Mouse (Mus musculus) CH12.LX (cell line): ENCODE measurements at regions not wholly inside any gene's neighbourhood (a gene's known extent, or its start where the extent isn't known, plus 50 kb on each side); places are given as distances from the start of the nearest gene placed in this dataset.

ENCODE experiments used
- DNase-seq: peaks from one replicate; pipeline ENCODE4 v3.0.0-alpha.2; 2013; ENCODE audit errors: extremely low read depth
- H3K27ac ChIP-seq: 2 replicates; pipeline ENCODE4 v1.5.1; 2012; ENCODE audit warnings: low read depth, mild to moderate bottlenecking, control low read depth, moderate library complexity; ENCODE audit not compliant: insufficient read depth
- H3K27me3 ChIP-seq: replicated peaks from 2 replicates; pipeline ENCODE3; 2012; ENCODE audit warnings: inconsistent platforms
- H3K36me3 ChIP-seq, 2 experiments: replicated peaks in 1 of 2; 2 replicates each; pipeline versions ENCODE3 to v1.6.1; 2012; ENCODE audit warnings: inconsistent platforms in 1 of 2, low read length in 1 of 2, mild to moderate bottlenecking in 1 of 2, mixed read lengths in 1 of 2, moderate library complexity in 1 of 2; ENCODE audit not compliant: control insufficient read depth in 1 of 2, insufficient read depth in 1 of 2
- H3K4me1 ChIP-seq, 2 experiments: 2 replicates each; pipeline ENCODE4 v1.6.1; 2012; ENCODE audit warnings: inconsistent platforms in 1 of 2, moderate library complexity in 1 of 2; ENCODE audit not compliant: insufficient read depth in 2 of 2, control insufficient read depth in 1 of 2
- H3K4me2 ChIP-seq: 2 replicates; pipeline ENCODE4 v1.6.1; 2012; ENCODE audit warnings: low read depth, mild to moderate bottlenecking, control low read depth; ENCODE audit not compliant: poor library complexity, insufficient read depth, severe bottlenecking
- H3K4me3 ChIP-seq, 3 experiments: fragments of 150-350 bp in 1 of 3; sonication (generic) in 1 of 3; replicated peaks in 1 of 3; 2 replicates each; pipeline versions ENCODE3 to v1.5.1; 2011 to 2012; ENCODE audit warnings: low read depth in 2 of 3, low read length in 2 of 3, mild to moderate bottlenecking in 2 of 3, moderate library complexity in 2 of 3, control low read depth in 1 of 3, improper control_type of control experiment in 1 of 3, inconsistent platforms in 1 of 3, mixed read lengths in 1 of 3; ENCODE audit not compliant: poor library complexity in 1 of 3
- H3K79me2 ChIP-seq: replicated peaks from 2 replicates; pipeline ENCODE4 v1.6.1; 2012; ENCODE audit warnings: mild to moderate bottlenecking, moderate library complexity; ENCODE audit not compliant: control insufficient read depth, poor library complexity, insufficient read depth, severe bottlenecking; ENCODE audit errors: extremely low read depth
- H3K9ac ChIP-seq: 2 replicates; pipeline ENCODE4 v1.6.1; 2012; ENCODE audit warnings: low read depth, mild to moderate bottlenecking, control low read depth, moderate library complexity; ENCODE audit not compliant: insufficient read depth
- H3K9me3 ChIP-seq: replicated peaks from 2 replicates; pipeline ENCODE3; 2012; ENCODE audit warnings: low read length, inconsistent platforms, mixed read lengths
- CHD1 ChIP-seq: IDR thresholded peaks from 2 replicates; pipeline ENCODE4 v1.6.1; 2012; ENCODE audit warnings: low read depth, low read length, improper control_type of control experiment, inconsistent platforms
- CTCF ChIP-seq, 2 experiments: IDR thresholded peaks in 1 of 2; conservative IDR thresholded peaks in 1 of 2; 2 replicates each; pipeline ENCODE4 v1.5.1; 2011 to 2012; ENCODE audit warnings: low read depth in 2 of 2, low read length in 2 of 2, improper control_type of control experiment in 1 of 2, inconsistent platforms in 1 of 2, mild to moderate bottlenecking in 1 of 2, moderate library complexity in 1 of 2
- EP300 ChIP-seq: IDR thresholded peaks from 2 replicates; pipeline ENCODE4 v1.6.1; 2011; ENCODE audit warnings: low read length, improper control_type of control experiment
- IRF4 ChIP-seq: IDR thresholded peaks from 2 replicates; pipeline ENCODE4 v1.6.1; 2014; ENCODE audit warnings: low read depth, mild to moderate bottlenecking, inconsistent platforms, low read length, improper control_type of control experiment
- JUN ChIP-seq: IDR thresholded peaks from 2 replicates; pipeline ENCODE4 v1.6.1; 2011; ENCODE audit warnings: low read depth, mild to moderate bottlenecking, low read length, improper control_type of control experiment, moderate library complexity; ENCODE audit not compliant: insufficient read depth
- JUND ChIP-seq: conservative IDR thresholded peaks from 2 replicates; pipeline ENCODE4 v1.6.1; 2011; ENCODE audit warnings: low read depth, low read length, improper control_type of control experiment
- MAFK ChIP-seq: IDR thresholded peaks from 2 replicates; pipeline ENCODE4 v1.6.1; 2011; ENCODE audit warnings: low read length, improper control_type of control experiment; ENCODE audit not compliant: insufficient replicate concordance
- MEF2A ChIP-seq: IDR thresholded peaks from 2 replicates; pipeline ENCODE4 v1.6.1; 2014; ENCODE audit warnings: low read depth, mild to moderate bottlenecking, inconsistent platforms, low read length, improper control_type of control experiment, borderline replicate concordance
- PAX5 ChIP-seq: IDR thresholded peaks from 2 replicates; pipeline ENCODE4 v1.6.1; 2012; ENCODE audit warnings: low read length, inconsistent platforms, mixed read lengths
- POLR2AphosphoS2 ChIP-seq: IDR thresholded peaks from 2 replicates; pipeline ENCODE4 v1.6.1; 2011; ENCODE audit warnings: low read depth, low read length, improper control_type of control experiment
- RAD21 ChIP-seq: IDR thresholded peaks from 2 replicates; pipeline ENCODE4 v1.6.1; 2011; ENCODE audit warnings: low read depth, mild to moderate bottlenecking, low read length, improper control_type of control experiment, moderate library complexity
- TBP ChIP-seq: conservative IDR thresholded peaks from 2 replicates; pipeline ENCODE4 v1.6.1; 2011; ENCODE audit warnings: low read depth, low read length, improper control_type of control experiment
- UBTF ChIP-seq: IDR thresholded peaks from 2 replicates; pipeline ENCODE4 v1.6.1; 2012; ENCODE audit warnings: low read depth, mild to moderate bottlenecking, inconsistent platforms, low read length, improper control_type of control experiment, moderate library complexity
- USF1 ChIP-seq: IDR thresholded peaks from 2 replicates; pipeline ENCODE4 v1.6.1; 2014; ENCODE audit warnings: low read depth, mild to moderate bottlenecking, inconsistent platforms, low read length, improper control_type of control experiment
- USF2 ChIP-seq: conservative IDR thresholded peaks from 2 replicates; pipeline ENCODE4 v1.6.1; 2011; ENCODE audit warnings: low read depth, low read length, improper control_type of control experiment
- ZKSCAN1 ChIP-seq: IDR thresholded peaks from 2 replicates; pipeline ENCODE4 v1.6.1; 2012; ENCODE audit warnings: low read depth, inconsistent platforms, low read length, improper control_type of control experiment, borderline replicate concordance
- ZMIZ1 ChIP-seq: IDR thresholded peaks from 2 replicates; pipeline ENCODE4 v1.6.1; 2012; ENCODE audit warnings: low read depth, mild to moderate bottlenecking, inconsistent platforms, low read length, improper control_type of control experiment
- ZNF384 ChIP-seq: IDR thresholded peaks from 2 replicates; pipeline ENCODE4 v1.6.1; 2012; ENCODE audit warnings: low read depth, low read length, improper control_type of control experiment, inconsistent platforms
- dilution Hi-C: fragments of 300-500 bp; cut with MboI; formaldehyde crosslinking; loops from 2 replicates; pipeline ENCODE4 v1.14.3; 2020; ENCODE audit warnings: low sequenced_read_pairs; ENCODE audit not compliant: extremely low pct_unique_long_range_greater_than_20kb, extremely low pct_ligation_motif_present
- in situ Hi-C: fragments of 300-500 bp; cut with MboI; formaldehyde crosslinking; loops from 3 replicates; pipeline ENCODE4 v1.14.3; 2019; ENCODE audit warnings: low sequenced_read_pairs, low pct_ligation_motif_present, low pct_unique_long_range_greater_than_20kb, mixed read lengths

GRCm38 (mm10) chr6:99844775-99845507, 118.7 kb upstream of the Prok2 start:
- in situ Hi-C loops, result loop anchor here (5.0 kb wide), 1 partner anchor 43 kb away; no protein-coding TSS in a partner anchor
- no peaks in the 10 kb centered on the region for H3K79me2 ChIP-seq
- no peak overlapping the region for H3K27ac ChIP-seq
- no peaks in the 10 kb centered on the region for H3K27me3 ChIP-seq
- no peak for TF ChIP-seq ZMIZ1
- TF ChIP-seq UBTF, result no peak
- no peak for TF ChIP-seq ZKSCAN1
- TF ChIP-seq MAFK, result no peak
- no peak for TF ChIP-seq USF1
- no peak for TF ChIP-seq CHD1
- TF ChIP-seq PAX5, result no peak
- TF ChIP-seq USF2, result no peak
- TF ChIP-seq EP300, result no peak
- no peak for TF ChIP-seq TBP
- TF ChIP-seq POLR2AphosphoS2, result no peak
- no peaks in the 10 kb centered on the region for H3K36me3 ChIP-seq
- dilution Hi-C loops, result no loop called here
- H3K4me2 ChIP-seq, result peak overlapping the region; percentile 1; the same call in 1 of the 2 replicates
- H3K9ac ChIP-seq, result no peak overlapping the region
- H3K4me1 ChIP-seq, result peaks cover 13 to 28% of the 10 kb centered on the region in 2 experiments
- DNase-seq, result no peak
- H3K4me3 ChIP-seq, result no peak overlapping the region
- H3K9me3 ChIP-seq, result no peaks in the 10 kb centered on the region

DNA sequence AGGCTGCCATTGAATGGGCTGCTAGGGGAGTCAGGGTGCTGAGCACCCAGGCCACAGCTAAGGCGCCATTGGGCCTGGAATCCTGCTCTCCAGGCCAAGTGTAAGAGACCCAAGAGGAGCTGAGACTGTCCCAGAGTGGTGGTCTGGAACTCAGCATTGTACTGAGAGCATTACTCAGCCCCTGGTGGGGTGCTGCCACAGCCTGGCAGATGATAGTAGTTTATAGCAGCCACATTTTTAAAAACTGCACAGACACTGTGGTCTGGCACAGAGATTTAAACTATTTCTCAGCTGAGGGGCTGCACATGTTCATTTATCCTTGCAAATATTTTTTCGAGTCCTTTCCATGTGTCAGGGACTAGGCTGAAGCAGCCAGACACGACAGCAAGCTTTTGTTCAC, 117.3 kb upstream of the Prok2 start:
- Histone ChIP-seq H3K27me3 (no peaks in the 10 kb centered on the region), H3K27ac (no peak overlapping the region), H3K4me3 (no peak overlapping the region), H3K79me2 (no peaks in the 10 kb centered on the region), H3K4me2 (no peak overlapping the region), H3K36me3 (no peaks in the 10 kb centered on the region), H3K9me3 (no peaks in the 10 kb centered on the region), H3K4me1 (peaks cover 13 to 31% of the 10 kb centered on the region in 2 experiments), H3K9ac (no peak overlapping the region)
- no peak for DNase-seq
- in situ Hi-C loops, result loop anchor here (5.0 kb wide), 1 partner anchor 41 kb away; no protein-coding TSS in a partner anchor
- dilution Hi-C loops, result no loop called here
- TF ChIP-seq MAFK, result no peak
- no peak for TF ChIP-seq ZNF384
- no peak for TF ChIP-seq CTCF (conservative IDR thresholded peaks at IDR 0.05 in 1 of 2, IDR thresholded peaks at IDR 0.05 in 1 of 2; ENCODE audit: low read depth in 2 of 2, low read length in 2 of 2)
- no peak for TF ChIP-seq PAX5
- TF ChIP-seq RAD21, result no peak
- no peak for TF ChIP-seq JUN
- no peak for TF ChIP-seq MEF2A
- TF ChIP-seq ZMIZ1, result no peak
- TF ChIP-seq JUND, result no peak
- TF ChIP-seq IRF4, result no peak
- no peak for TF ChIP-seq EP300
- TF ChIP-seq USF2, result no peak
